Mouse (Mus musculus) gastrocnemius, postnatal 25 days (tissue): ENCODE results near the gene Fam196b. TPM values are rescaled to one million over a fixed set of nuclear protein-coding genes. Genes with fewer than 3 reads are reported as not detected.

Source experiments
- DNase-seq: peaks from one replicate; pipeline ENCODE4 v3.0.0; 2022
- total RNA-seq, 2 experiments: library from RNA; stranded (reverse); gene quantifications; 1 replicate in 1 of 2; 2 replicates in 1 of 2; pipeline ENCODE4 v1.2.3; 2021

Fam196b gene
- total RNA-seq, 2 experiments from 2014 or later: 0.18 to 0.78 TPM

DNA sequence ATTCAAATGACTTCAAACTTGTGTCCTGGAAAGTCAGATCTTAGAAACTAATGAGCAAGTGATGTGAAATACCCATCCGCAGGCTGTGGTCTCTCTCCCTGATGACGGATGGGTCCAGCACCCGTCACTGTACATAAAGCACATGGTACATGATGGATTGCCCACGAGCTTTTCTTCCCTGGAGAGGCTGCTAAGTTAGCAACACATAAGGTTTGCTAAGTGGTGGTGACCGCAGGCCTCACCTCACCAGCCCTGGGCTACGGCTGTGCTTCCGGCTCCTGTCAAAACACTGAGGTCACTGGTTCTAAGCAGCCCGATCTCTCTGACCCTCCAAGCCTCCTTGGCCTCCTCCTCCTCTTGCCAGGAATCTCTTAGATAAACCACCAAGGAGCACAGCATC, 91.7 kb downstream of the Fam196b start:
- no peak for DNase-seq

DNA sequence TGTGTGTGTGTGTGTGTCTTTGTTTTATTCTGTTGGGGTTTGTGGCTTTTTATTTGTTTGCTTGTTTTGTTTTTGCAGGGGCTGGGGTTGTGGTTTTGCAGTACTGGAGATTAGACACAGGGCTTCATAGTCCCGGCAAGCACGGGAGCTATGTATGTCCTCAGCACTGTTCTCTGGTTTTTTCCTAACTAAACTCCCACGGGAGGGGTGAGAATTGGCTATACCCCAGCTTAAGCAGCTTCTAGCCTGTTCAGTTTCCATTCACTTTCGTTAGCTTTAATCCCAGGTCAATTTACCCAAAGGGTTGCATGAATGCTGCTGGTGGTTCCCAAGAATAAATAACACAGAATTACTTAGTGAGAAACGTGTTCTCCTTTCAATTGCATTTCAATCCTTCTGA, 92.2 kb downstream of the Fam196b start:
- no peak for DNase-seq

DNA sequence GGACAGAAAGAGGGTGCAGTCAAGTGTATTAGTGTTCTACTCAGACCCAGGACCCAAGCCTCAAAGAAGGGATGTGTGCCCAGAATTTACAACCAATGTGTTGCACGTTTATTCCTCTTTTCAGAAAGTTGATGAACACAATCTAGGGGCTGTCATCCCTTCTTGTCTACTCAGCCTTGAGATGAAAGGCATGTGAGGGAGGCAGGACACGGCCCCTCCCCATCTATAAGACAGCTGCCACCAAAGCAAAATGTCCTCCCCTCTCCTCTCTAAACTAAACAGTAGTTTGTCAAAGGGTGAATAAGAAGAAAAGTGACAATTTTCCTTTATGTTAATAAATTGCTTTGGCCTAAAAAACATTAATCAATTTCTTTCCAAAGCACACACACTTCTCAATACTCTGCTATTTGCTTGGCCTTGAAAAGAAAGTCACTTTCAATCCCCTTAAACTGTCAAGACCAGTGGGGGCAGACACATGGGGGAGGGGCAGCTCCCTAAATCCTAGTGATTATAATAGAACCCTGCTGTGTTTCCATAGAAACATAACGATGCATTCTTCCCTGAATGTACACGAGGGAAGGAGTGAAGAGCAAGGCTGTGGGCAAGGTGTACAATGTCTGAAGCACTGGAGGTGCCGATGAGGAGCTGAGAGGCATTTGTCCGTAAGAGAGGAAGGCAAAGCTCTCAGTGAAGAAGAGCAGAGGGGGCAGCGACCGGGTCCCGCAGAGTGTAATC, 101.4 kb downstream of the Fam196b start:
- no peak for DNase-seq

DNA sequence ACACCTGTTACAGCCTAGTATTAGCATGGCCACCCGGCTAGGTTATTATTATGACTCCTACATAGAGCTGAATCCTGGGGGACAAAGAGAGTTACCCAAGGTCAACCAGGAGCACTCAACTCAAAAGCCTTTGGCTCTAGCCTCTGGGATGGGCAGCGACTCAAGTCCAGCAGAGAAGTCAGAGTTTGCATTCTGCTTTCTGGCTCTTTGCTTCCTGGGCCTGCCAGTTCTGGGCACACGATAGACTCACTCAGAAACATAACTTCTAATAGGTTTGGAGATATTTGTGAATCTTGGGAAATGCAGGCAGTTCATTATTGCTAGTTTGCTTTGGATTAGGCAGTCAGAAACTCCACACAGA, 102.0 kb downstream of the Fam196b start:
- DNase-seq: no peak

DNA sequence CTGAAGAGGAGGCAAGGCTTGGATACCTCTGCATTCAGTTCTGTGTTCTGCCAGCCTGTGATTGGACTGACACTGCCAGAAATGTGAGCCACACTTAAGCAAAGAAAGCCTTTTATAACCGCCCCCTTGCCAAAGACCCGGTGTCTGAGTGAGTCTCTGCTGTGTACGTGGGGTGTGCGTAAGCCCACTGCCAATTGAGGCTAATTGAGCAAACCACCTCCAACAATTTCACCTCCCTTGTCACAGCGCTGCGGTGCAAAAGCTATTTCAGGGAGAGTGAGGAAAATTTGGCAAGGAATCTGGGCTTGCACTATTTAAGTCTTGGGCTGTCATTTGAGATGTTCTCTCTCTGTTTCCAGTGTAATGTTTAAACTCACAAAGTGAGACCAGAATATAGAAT, 106.4 kb downstream of the Fam196b start:
- DNase-seq: no peak

DNA sequence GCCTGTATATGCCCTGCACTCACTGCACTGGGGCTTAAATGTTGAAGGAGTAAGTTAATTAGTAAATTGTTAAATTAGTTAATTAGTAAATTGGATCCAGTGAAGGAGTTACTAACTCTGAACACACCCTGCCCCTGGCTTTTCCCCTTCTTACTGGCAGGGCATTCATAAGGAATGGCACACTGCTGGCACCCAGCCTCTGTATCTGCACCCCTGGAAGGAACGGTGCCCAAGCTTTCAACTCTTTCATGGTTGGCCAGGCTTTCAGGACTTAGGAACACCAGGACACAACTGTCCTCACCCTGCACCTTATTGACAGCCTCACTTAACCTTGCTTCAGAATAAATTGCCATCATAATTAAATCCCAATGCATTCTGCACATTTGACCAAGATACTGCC, 109.9 kb downstream of the Fam196b start:
- no peak for DNase-seq

DNA sequence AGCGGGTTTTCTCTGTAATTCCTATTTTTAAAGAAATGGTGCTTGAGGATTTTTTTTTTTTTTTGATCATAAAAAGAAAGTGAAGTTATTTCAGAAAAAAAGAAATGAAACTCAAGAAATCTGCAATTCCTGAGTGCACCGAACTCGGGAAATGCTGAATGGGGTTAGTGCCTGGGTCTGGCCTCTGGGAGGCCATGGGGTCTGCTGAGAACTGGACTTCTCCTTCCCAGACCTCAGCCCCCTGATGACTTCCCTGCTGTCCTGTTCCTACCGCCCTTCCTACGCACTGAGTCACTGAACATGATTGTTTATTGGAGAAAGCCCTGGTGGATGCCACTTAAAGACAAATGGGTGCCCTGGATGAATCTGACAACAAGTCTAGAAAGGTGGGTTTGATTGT, 112.6 kb downstream of the Fam196b start:
- no peak for DNase-seq

DNA sequence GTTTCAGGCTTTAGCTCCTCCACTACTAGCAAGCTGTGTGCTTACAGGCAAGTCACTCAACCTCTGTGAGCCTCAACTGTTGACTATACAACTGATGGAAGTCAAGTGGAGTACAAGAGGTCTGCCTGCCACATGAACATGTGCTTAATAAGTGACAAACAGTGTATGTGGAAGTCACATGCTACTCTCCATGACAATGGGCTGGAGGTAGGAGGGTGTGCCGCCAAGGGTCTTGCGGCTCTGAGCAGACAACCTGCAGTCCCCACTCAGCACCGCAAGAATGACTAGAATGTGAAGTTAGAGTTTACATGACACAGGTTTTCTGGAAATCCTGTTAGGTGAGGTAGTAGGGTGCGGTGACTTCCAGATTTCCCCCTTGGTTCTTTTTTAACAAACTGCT, 116.3 kb downstream of the Fam196b start:
- no peak for DNase-seq

DNA sequence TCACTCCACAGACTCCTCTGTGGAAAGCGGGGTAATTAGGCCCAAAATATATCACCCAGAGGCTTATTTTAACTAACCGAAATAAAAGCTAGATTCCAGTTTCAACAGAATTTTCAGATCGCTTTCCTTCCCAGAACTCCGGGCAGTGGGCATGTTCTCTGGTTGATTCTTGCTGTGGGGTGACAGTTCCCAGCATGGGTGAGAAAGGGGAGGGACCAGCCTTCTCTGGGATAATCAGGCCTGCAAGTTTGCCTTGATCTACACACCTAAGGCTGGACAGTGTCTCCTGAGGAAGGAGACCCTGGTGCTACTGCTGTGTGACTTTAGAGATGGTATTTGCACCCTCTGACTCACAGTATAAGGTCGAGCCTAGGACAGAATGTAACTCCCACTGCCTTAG, 116.7 kb downstream of the Fam196b start:
- DNase-seq: no peak

DNA sequence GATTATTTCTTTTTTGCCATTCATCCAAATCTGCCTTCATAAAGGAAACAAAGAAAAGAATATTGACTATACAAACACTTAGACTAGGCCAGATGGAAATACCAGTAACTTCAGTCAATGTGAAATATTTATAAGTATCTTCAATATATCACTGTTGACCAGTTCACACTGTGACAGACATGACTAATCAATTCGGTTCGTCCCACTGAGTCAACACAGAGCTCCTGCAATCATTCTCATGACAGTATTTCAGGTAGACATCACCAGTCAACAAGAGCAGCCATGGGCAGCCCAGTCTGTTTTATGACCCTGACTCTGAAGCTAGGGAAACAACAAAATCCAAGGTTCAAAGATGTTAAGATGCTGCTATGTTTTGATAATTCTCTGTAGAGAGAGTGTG, 117.4 kb downstream of the Fam196b start:
- no peak for DNase-seq

DNA sequence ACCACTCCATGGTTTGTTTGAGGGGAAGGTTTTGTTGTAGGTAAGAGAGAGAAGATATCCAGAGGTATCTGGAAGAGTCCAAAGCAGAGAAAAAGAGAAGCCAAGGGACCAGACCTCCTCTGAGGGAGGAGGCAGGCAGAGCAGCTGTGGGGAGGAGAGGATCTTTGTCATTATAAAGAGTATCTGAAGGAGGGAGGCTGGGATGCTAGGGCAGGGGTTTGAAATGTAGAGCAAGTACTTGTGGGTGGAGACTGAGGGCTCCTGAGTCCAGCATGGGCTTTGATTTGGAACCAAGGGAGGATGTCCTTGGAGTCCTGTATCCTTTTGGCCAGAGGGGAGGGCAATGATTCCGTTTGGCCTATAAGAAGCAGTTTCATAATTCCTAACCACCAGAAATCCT, 122.8 kb downstream of the Fam196b start:
- DNase-seq: no peak

DNA sequence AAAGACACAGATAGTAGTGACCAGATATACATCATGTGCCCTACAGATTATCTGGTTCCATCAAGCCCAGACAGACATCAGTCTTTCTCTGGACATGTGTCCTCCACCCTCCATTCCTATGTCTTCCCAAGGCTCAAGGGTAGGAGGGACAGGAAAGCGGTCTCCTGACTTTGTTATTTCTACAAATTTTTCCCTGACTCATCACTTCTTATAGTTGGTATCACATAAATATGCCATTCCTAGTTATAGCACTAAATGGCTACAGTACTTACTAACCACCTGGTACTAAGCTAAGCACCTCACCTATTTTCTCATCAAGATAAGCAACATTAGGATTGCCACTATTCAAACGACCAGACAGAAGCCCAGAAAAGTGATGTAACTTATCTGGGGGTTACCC, 123.8 kb downstream of the Fam196b start:
- no peak for DNase-seq

DNA sequence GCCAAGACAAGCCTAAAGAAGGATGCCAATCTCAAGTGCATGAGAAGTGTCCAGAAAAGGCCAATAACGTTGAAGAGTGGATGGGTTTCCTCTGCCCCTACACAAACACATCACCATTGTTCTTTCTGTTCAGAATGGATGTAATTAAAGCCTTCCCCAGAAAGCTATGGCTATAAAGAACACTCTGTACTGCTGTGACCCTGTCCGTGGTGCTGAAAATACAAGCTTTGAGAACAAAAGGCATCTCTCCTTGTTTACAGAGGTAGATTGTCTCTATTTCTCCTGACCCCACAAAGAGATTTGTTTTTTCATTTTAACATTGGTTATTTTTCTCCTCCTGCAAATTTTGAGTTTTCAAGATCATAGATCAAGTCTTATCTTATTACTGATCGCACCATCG, 133.3 kb downstream of the Fam196b start:
- no peak for DNase-seq

DNA sequence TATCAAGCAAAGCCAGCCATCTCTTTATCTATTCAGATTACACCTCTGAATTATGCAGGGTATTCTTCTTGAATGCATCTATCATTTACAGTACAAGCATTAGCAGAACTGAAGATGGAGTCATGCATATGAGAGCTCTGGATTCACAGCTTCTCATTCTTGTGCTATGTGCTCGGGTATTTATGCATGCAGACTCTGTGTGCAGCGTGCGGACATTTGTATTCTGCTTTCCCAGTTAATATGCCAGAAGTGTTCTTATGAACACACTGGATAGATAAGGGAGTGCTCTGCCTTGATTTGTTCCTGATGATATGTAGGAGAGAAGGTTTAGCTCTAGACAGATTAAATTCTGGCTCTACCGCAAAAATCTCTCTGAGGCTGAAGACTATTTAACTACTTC, 135.3 kb downstream of the Fam196b start:
- no peak for DNase-seq

DNA sequence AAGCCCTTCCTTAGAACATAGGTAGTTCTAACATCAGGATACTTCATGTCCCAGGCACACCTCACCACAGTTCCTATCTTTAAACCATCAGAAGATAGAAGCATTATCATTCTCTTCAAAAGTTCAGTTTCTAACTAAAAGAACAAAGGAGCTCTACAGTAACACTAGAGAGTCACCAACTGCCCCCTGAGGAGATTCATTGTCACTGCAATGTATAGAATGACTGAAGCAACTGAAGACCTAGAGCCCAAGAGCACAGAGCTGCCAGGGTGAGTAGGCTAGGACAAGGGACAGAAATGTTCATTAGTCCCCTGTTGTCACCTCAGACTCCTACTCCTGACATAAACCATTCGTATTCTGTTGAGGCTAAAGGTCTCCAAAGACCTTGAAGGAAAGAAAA, 152.4 kb downstream of the Fam196b start:
- no peak for DNase-seq

DNA sequence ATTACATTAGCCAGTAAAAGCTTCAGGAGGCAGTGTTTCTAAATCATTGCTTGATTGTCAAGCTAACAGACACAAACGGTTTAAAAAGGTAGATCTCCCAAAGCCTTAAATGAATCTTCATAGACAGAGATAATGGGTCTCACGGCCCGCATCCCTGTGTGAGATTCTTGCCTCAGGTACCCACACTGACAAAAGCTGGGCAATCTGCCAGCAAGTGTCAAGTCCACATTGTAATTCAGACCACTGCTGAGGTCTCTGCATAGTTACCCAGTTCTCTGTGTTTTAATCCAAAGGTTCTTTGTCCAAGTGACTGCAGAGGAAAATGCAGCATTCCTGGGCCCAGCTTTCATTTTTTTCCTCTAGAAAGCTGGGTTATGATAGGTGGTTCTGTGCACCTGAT, 153.9 kb downstream of the Fam196b start:
- no peak for DNase-seq

DNA sequence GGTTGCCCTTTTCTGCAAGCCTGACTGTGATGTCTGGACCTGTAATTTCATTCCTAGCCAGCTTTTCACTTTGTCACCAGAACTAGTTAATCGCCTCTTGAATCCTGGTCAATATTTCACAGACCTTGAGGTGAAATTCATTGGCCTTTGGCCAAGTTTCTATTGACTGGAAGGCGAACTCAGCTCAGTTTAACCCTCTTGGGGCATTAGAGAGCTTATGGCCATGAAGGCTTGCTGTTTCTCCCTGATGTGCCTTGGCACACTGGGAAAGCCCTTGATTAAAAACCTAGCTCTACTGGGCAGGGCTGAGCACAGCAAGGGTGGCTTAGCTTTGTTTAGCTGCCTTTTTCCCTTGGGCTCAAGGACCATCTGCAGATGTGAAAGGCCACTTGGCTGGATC, 155.2 kb downstream of the Fam196b start:
- DNase-seq: no peak

Other genes starting within 250 kb of the Fam196b start
- not detected for gene 4930469K13Rik, start 216.3 kb upstream of the Fam196b start, total RNA-seq
- not detected for gene Foxi1, start 106.7 kb upstream of the Fam196b start, total RNA-seq